Mouse (Mus musculus) heart, adult 2 months (tissue): Measurements from ENCODE around the gene Slc29a2.

Experiments used
- CTCF ChIP-seq: fragments of 200-600 bp; IDR thresholded peaks from 2 replicates; pipeline ENCODE4 v1.8.1; 2022; ENCODE audit warnings: antibody characterized with exemption, mild to moderate bottlenecking, moderate library complexity
- EP300 ChIP-seq: fragments of 200-500 bp; IDR thresholded peaks from 2 replicates; pipeline ENCODE4 v1.6.1; 2011; ENCODE audit warnings: low read depth, low read length, control low read depth; ENCODE audit not compliant: insufficient read depth

- TF ChIP-seq CTCF, result peak; percentile 94
- TF ChIP-seq EP300, result no peak
Measured at GRCm38 (mm10) chr19:5016782-5017181, 6.9 kb upstream of the Slc29a2 start.
